Mouse (Mus musculus) granulocyte monocyte progenitor cell, adult 5-6 weeks (primary cell): ENCODE results near the gene Flt1. TPM values are rescaled to one million over a fixed set of nuclear protein-coding genes. Genes with fewer than 3 reads are reported as not detected.

Experiments used
- ATAC-seq: replicated peaks from 2 replicates; pipeline ENCODE4 v1.8.0; 2016; ENCODE audit warnings: mild to moderate bottlenecking, moderate TSS enrichment, inconsistent platforms; ENCODE audit not compliant: poor library complexity, severe bottlenecking
- total RNA-seq, 2 experiments: library from RNA; stranded (forward) in 1 of 2; stranded (reverse) in 1 of 2; fragments of 200-712, 200-1000 nt in 1 of 2; fragments of >200 nt in 1 of 2; fragmentation: Nextera tagmentation in 1 of 2; gene quantifications; 2 replicates each; pipeline ENCODE4 v1.2.3; 2014 to 2017

Gene Flt1
- total RNA-seq, 2 experiments from 2014 or later, result 3.4 to 3.7 TPM

GRCm38 (mm10) chr5:147675791-147676190 lies 50.0 kb downstream of the Flt1 start:
- no peak for ATAC-seq

DNA sequence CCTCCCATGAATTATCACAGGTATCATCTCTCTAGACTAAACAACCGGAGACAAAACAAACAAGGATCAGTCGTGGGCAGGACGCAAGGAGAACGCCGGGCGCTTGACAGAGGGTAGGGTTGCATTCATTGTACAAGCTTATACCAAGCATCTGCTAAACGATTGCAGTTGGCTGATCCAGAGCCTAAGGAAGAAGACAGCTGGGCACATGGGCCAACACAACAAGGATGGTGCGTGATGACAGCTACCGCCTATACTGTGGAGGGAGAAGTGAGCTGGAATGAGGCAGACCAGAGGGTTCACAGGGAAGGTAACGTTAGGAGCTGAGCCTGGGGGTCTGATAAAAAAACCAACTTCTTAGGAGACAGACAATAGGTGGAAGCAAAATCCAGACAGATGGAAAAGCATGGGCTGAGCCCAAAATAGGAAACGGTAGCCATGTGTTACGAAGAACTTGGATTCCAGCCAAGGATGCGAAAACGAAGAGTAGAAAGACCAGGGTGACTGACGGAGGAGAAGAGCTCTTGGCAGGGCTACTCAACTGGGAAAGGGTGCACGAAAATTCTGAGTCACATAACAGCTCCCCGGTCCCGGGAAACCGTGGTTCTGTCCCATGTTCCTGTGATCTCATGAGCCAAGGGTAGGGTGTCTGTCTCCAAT lies 53.9 kb downstream of the Flt1 start:
- no peak for ATAC-seq

DNA sequence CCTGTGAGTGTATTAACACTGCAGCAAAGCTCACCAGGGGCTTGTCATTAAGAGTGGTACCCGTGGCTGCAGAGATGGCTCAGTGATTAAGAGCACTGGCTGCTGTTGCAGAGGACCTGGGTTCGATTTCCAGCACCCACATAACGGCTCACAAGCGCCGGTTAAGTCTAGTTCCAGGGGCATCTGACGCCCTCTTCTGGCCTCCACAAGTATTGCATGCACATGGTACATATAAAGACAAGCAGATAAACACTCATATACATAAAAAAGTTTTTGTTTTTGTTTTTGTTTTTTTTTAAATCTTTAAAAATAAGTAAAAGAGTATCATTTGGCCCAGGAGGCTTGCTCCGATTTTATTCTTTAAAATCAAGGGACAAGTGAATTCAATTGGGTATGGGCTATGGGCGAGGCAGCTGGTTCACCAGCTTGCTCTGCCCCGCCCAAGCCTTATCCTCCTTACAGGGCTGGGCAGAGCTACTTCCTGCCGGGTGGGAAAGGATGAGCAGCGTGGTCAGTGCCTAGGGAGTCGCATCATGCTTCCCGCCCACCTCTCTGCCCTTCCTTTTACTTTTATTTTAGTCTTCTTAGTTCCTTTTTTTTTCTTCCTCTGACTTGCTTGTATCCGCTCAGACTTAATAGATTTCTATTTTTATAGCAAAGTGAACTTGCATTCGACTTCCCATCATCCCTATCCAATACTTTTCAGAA lies 57.0 kb downstream of the Flt1 start:
- ATAC-seq, result peak; percentile 68

DNA sequence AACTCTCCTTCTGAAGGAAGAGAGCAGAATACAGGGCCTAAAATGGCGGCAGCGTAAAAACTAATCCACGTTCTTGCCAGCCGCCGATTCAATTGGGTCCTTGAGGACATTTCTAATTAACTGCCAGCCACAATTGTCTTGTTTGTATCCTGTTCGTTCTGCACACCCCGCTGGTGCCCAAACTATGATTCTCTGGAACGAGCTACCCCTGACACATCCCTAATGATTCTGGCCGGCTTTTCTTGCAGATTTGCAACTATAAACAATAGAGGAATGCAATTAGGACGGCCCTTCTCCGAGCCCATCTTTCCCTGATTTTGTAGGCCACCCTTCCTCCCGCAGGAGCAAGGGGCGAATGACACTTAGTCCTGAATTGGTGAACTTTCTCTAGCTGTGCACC lies 59.9 kb downstream of the Flt1 start:
- no peak for ATAC-seq

DNA sequence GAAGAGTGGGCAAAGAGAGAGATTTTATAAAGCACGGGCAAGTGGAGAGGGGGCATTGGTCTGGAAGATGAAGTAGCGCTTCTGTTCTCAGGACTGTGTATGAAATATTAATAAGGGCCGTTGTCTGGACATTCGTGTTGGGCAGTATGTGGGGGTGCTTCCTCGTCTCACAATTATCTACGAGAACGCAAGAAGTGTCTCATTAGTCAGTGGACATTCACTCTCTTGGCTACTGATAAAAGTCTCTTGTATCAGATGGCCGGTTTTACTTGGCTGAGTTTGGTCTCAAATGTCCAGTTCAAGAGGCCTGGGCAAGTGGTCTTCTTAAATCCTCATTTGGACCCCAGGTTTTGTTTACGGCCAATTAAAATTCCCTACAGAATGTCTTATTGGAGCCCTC lies 60.4 kb downstream of the Flt1 start:
- ATAC-seq, result no peak

GRCm38 (mm10) chr5:147659909-147660308 lies 65.9 kb downstream of the Flt1 start:
- ATAC-seq, result peak; percentile 94

- peak; percentile 53 for ATAC-seq
These were observed 67.6 kb downstream of the Flt1 start for GRCm38 (mm10) chr5:147657882-147658855.

DNA sequence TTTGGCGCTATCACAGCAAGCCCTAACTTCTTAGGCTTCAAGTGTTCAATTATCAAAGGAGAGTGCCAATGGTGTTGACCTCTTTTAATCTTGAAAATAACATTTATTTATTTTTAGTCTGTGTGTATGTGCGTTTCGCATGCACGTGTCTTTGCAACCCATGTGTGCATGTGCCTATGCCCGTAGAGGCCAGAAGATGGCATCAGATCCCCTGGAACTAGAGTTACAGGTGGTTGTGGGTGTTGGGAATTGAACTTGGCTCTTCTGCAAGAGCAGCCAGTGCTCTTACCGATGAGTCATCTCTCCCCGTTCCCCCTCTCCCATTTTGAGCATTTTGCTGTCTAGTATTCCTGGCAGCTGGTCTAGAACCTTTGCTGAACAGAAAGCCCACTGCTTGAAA lies 70.0 kb downstream of the Flt1 start:
- no peak for ATAC-seq

- no peak for ATAC-seq
These were observed 74.6 kb downstream of the Flt1 start for GRCm38 (mm10) chr5:147651233-147651632.

- no peak for ATAC-seq
These were observed 79.4 kb downstream of the Flt1 start for GRCm38 (mm10) chr5:147646351-147646929.

GRCm38 (mm10) chr5:147645001-147645645 lies 80.7 kb downstream of the Flt1 start:
- 0 out of 2 replicates have a peak, but pooled peaks have one; percentile 27 for ATAC-seq

GRCm38 (mm10) chr5:147641452-147641851 lies 84.4 kb downstream of the Flt1 start:
- ATAC-seq, result no peak

DNA sequence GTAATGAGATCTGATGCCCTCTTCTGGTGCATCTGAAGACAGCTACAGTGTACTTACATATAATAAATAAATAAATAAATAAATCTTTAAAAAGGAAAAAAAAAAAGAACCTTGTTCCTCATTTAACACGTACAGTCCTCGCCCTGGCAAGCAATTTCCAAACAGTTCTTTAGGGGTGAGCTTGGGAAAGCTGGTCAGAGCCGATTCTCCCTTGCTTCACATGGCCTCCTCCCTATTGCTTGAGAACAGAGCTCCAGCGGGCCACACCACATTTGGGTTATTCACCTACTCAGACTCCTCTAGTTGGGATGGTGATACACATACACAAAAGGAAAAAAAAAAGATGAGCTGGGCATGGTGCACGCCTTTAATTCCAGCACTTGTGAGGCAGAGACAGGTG lies 85.9 kb downstream of the Flt1 start:
- ATAC-seq, result peak; percentile 72

DNA sequence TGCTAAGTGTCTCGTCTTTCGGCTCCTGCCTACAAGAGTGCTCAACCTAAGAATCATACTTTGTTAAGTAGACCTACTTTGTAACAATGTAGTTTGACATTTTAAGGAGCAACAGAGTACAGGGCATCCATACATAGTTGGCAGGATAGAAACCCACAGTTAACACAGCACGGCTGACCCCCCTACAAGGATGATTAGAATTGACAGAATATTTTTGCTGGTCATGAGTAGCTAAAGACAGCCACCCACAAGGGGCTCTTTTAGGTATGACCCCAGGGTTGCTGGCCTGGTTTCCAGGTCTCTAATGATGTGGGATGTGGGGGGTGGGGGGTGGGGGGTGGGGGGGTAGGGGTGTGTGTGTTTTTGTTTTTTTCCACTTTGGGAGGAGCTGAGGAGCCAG lies 89.1 kb downstream of the Flt1 start:
- no peak for ATAC-seq

DNA sequence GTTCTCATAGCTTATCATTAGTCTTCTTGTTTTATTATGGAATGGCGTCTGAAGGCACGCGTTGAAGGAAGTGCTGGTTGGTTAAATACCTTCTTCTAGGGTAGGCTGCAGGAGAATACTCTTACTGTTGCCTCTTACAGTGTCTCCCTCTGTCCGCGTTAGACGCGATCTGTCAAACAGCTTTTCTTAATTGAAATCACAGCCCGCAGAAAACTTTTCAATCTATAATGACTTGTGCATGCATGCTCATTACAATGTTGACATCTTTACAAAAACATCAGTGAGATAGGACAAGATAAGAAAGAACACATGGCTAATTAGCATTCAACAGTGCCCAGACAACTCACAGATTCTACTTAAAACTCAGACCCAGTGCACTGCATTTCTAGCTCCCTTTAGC lies 89.9 kb downstream of the Flt1 start:
- ATAC-seq, result no peak

- no peak for ATAC-seq
These were observed 91.8 kb downstream of the Flt1 start for GRCm38 (mm10) chr5:147634016-147634415.

GRCm38 (mm10) chr5:147632716-147633115 lies 93.1 kb downstream of the Flt1 start:
- ATAC-seq, result no peak

DNA sequence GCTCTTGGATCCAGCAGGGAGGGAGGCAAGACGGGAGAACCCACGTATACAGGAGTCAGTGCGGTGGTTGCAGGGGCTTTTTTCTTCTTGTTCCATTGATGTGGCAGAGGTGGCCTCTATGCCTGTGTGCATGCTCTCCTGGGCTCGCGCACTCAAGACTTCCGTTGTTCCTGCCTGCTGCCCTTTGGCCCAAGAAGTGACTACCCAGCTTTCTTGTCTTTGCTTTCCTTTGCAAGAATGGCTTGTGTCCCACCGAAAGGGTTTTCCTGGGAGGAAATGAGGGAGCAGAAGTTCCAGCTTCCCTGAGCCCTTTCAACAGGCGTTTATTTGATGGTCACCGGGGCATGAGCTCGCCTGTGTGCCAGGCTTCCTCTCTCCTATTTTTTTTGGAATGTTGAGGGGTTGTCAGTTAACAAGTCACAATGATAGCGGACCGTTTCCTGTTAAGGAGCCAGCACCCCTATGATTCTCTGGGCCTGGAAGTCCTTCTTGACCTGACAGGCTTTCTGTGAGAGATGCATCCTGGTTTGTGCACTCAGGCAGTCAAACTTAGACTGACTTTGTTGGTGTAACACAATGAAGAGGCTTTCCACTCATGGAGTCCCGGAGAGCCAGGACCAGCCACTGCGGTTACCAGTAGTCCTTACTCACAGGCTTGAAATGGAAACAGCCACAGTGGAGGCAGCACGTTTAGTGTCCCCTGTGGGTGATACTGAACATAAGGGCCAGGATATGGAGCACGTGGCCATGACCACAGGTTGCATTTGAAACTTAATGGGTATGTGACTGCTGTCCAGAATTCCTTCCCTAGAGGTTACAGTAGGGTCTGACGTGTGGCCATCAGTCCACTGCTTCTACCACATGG lies 95.2 kb downstream of the Flt1 start:
- no peak for ATAC-seq

DNA sequence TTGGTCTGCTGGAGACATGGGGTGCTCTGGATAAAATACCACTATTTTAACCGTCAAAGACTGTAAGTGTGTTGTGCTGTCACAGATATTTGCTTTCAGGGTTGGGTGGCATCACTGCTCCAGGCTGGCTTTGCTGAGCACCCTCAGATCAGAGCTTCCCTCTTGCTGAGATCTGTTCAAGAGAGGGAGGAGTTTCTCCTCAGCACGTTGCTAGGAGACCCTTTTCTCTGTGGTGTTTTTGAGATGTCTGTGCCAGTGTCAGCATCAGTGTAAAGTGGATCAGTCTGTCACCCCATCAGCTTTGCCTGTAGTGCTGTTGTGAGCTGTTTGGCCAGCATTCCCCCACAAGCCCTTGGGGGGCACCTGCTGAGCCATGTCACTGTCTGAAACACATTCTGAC lies 98.9 kb downstream of the Flt1 start:
- ATAC-seq, result no peak
